Mouse (Mus musculus) E14TG2a.4 (cell line): Measurements from ENCODE around the gene Gm10197.
A peak's percentile ranks its signal among the peaks of the same experiment; 100 is the strongest.

ENCODE experiments used
- H3K27me3 ChIP-seq: 2 replicates; pipeline ENCODE4 v1.6.1; 2014; ENCODE audit warnings: low read length, control low read depth; ENCODE audit not compliant: insufficient read depth
- H3K36me3 ChIP-seq: 2 replicates; pipeline ENCODE4 v1.6.1; 2014; ENCODE audit warnings: low read length, control low read depth; ENCODE audit not compliant: insufficient read depth
- H3K4me1 ChIP-seq: replicated peaks from 2 replicates; pipeline ENCODE4 v1.6.1; 2014; ENCODE audit warnings: low read depth, low read length, control low read depth
- H3K4me3 ChIP-seq: replicated peaks from 2 replicates; pipeline ENCODE4 v1.5.1; 2014; ENCODE audit warnings: mild to moderate bottlenecking, low read length
- H3K9me3 ChIP-seq: 2 replicates; pipeline ENCODE4 v1.6.1; 2014; ENCODE audit warnings: low read length, control low read depth
- CTCF ChIP-seq: conservative IDR thresholded peaks from 2 replicates; pipeline ENCODE4 v1.5.1; 2014; ENCODE audit warnings: low read length
- POU5F1 ChIP-seq: IDR thresholded peaks from 2 replicates; pipeline ENCODE4 v1.6.1; 2014; ENCODE audit warnings: low read length, borderline replicate concordance

The Gm10197 gene

GRCm38 (mm10) chr19:53322438-53323048 lies 49.0 kb downstream of the Gm10197 start:
- TF ChIP-seq CTCF (0 out of 2 replicates have a peak, but pooled peaks have one; percentile 14), POU5F1 (no peak)
- Histone ChIP-seq H3K4me3 (peak overlapping the region; percentile 70), H3K36me3 (no peaks in the 10 kb centered on the region), H3K4me1 (peaks cover 77% of the 10 kb centered on the region), H3K9me3 (no peaks in the 10 kb centered on the region), H3K27me3 (no peaks in the 10 kb centered on the region)
